Mouse (Mus musculus) right cerebral cortex, postnatal 14 days (tissue): ENCODE data around the gene Pex14.

Experiments
- DNase-seq: peaks from one replicate; pipeline ENCODE4 v3.0.0; 2022

Gene Pex14

GRCm38 (mm10) chr4:148979837-148980236, 119.8 kb downstream of the Pex14 start:
- no peak for DNase-seq

GRCm38 (mm10) chr4:148978926-148979325, 120.8 kb downstream of the Pex14 start:
- no peak for DNase-seq

GRCm38 (mm10) chr4:148978221-148978855, 121.3 kb downstream of the Pex14 start:
- DNase-seq: no peak

- DNase-seq: peak; percentile 3
These were observed 124.8 kb downstream of the Pex14 start for GRCm38 (mm10) chr4:148974833-148975232.

- DNase-seq: no peak
These were observed 126.3 kb downstream of the Pex14 start for GRCm38 (mm10) chr4:148973387-148973786.

GRCm38 (mm10) chr4:148972707-148973106, 127.0 kb downstream of the Pex14 start:
- no peak for DNase-seq

- no peak for DNase-seq
These were observed 127.9 kb downstream of the Pex14 start for GRCm38 (mm10) chr4:148971613-148972242.

- DNase-seq: no peak
These were observed 128.9 kb downstream of the Pex14 start for GRCm38 (mm10) chr4:148970742-148971141.

GRCm38 (mm10) chr4:148969610-148970009, 130.1 kb downstream of the Pex14 start:
- DNase-seq: no peak

- no peak for DNase-seq
These were observed 130.8 kb downstream of the Pex14 start for GRCm38 (mm10) chr4:148968859-148969258.

GRCm38 (mm10) chr4:148966132-148966531, 133.5 kb downstream of the Pex14 start:
- no peak for DNase-seq

GRCm38 (mm10) chr4:148964541-148965310, 134.9 kb downstream of the Pex14 start:
- no peak for DNase-seq

GRCm38 (mm10) chr4:148962096-148962495, 137.6 kb downstream of the Pex14 start:
- no peak for DNase-seq

GRCm38 (mm10) chr4:148961081-148961480, 138.6 kb downstream of the Pex14 start:
- no peak for DNase-seq

- DNase-seq: no peak
These were observed 139.7 kb downstream of the Pex14 start for GRCm38 (mm10) chr4:148960011-148960410.

- no peak for DNase-seq
These were observed 144.4 kb downstream of the Pex14 start for GRCm38 (mm10) chr4:148955131-148955813.

- DNase-seq: peak; percentile 42
These were observed 147.1 kb downstream of the Pex14 start for GRCm38 (mm10) chr4:148952328-148953222.

- DNase-seq: peak; percentile 53
These were observed 147.8 kb downstream of the Pex14 start for GRCm38 (mm10) chr4:148951821-148952291.

GRCm38 (mm10) chr4:148950932-148951650, 148.6 kb downstream of the Pex14 start:
- peak; percentile 75 for DNase-seq

GRCm38 (mm10) chr4:148950487-148950886, 149.2 kb downstream of the Pex14 start:
- DNase-seq: no peak

GRCm38 (mm10) chr4:148947833-148948388, 151.8 kb downstream of the Pex14 start:
- DNase-seq: no peak
